Mouse (Mus musculus): ENCODE data around the gene Cltc.

The Cltc gene

DNA sequence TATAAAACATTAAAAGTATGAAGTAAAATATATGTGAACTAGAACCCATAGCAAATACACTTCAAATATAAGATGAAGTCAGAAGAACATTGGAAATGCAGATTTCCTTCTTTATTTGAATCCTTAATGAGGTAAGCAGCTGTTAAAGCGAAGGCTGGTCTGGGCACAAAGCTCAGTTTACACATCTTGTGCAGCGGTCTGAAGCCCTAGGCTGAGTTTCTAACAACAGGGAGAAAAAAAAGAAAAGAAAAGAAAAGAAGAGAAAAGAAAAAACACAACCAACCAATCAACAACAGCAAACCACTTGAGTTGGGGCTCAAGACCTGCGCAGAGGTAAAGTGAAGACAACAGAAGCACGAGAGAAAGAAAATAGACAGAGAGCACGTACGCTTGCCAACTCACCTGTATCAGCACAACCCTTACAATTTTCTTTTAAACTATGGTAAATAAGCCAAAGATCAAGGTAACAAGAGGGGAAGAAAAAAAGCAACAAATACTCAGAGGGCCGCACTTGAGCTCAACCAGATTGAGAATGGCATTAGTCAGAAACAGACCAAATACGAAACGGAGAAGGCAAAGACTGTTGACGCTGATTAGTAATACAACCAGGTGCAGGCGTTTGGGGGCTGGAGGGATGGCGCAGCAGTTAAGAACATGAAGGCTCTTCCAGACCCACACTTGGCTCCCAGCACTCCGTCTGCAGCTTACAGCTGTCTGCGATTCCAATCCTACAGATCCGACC, 109.5 kb downstream of the Cltc start:
- no peak; the same call in 1 of the 2 replicates for ATAC-seq (ENCODE audit: low TSS enrichment)

DNA sequence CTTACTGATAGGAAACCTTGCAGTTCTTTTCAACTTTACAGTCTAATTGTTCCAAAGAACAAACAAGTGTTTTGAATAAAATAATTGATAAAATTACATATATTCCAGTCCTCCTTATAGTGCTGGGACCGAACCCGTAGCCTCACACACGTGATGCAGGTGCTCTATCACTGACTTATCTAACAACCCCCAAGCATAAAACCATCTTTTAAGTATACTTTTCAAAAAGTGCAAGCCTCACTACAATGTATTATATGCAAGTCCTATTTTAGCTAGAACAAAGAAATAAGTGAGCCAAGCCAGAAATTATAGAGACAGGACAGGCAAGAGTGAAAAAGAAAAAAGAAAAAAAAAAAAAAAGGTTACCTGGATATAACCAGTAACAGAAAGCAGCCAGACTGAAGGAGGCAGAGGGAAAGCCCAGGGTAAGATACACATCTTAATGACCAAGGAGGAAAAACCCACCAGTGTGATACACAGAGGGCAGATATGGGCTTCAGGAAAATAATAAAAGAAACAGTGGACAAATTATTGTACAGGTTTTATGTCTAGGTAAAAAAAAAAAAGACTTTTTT, 110.4 kb downstream of the Cltc start:
- no peak for ATAC-seq (ENCODE audit: low TSS enrichment)

DNA sequence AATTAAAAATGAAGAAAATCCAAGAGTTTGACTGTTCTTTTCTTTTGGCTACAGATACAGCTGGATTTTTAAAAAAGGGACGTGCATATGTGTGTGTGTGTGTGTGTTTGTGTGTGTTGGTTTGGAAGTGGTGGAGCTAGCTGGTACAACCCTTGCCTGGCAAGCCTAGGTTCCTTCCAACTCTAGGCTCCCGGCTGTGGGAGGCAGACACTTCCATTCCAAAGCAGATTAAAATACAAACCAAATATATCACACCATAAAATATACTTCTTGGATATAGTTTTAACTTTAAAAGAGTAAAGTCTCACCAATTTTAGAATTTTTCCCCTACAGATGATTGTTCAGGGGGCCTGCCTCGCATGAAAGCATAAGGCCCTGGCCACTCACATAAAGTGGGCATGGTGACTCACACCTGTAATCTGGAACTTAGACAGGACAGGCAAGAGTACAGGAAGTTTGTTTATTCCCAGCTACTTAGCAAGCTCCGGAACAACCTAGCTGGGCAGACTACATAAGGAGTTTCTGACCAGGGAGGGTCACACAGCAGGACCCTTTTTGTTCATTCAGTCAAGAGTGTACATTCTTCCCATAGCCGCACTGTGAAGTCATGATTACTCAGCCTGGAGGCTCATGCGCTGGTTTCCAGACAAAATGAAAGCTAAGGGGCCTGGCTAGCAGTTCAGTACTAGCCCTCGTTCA, 111.1 kb downstream of the Cltc start:
- ATAC-seq (ENCODE audit: low TSS enrichment): peak; percentile 85

DNA sequence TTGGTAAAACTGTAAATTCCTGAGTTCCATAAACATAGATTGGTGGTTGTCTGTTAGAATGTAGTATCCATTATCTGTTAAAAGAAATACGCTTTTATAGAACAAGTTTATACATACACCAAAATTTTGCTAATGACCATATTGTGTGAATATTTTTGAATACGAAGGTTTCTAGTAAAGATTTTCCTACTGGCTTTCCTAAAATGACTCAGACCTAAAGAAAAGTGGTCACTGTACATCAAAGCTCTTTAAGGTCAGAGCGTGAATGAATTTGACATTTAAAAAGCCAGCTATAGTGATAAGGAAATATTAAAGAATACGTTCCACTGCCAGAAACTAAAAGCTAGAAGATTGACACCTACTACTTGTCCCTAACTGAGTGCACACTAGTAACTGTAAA, 112.8 kb downstream of the Cltc start:
- ATAC-seq (ENCODE audit: low TSS enrichment): no peak

Data from frontal cortex, adult (tissue).